21 mouse cellular contexts compared by ENCODE assay signal in genomic region chr9:92253585-92254321, GRCm38 (mm10). TPM values are rescaled to one million over a fixed set of nuclear protein-coding genes. Genes with fewer than 3 reads are reported as not detected.
"Had no signal": no experiment of that assay in that cellular context is flagged by ENCODE, and none has a peak within 500 bp of the region (broad histone marks: within the 10 kb centered on the region; RNA-seq: fewer than 3 reads in every experiment).

No protein-coding gene starts in this region.

- H3K4me3 ChIP-seq: limb, embryonic 13.5 days; midbrain, embryonic 10.5 days; neural tube, embryonic 13.5 days; stomach, embryonic 15.5 days had no signal

- H3K27me3 ChIP-seq: limb, embryonic 13.5 days; stomach, embryonic 15.5 days had no signal

- ATAC-seq: inflammation-experienced regulatory T-cells, adult 6 months; intestine, postnatal 0 days had no signal

- H3K36me3 ChIP-seq: limb, embryonic 13.5 days; midbrain, embryonic 10.5 days; neural tube, embryonic 13.5 days; stomach, embryonic 15.5 days had no signal

- DNase-seq: kidney, adult 8-10 months; kidney, postnatal 25 days; lung, adult 18-20 months; midbrain, embryonic 14.5 days; right cerebral cortex, postnatal 14 days; thymus, adult 2 months; thymus, postnatal 25 days had no signal

- H3K9ac ChIP-seq: limb, embryonic 13.5 days; neural tube, embryonic 13.5 days; stomach, embryonic 15.5 days had no signal

- H3K9me3 ChIP-seq: limb, embryonic 13.5 days; midbrain, embryonic 10.5 days; neural tube, embryonic 13.5 days; stomach, embryonic 15.5 days had no signal

- H3K27ac ChIP-seq: limb, embryonic 13.5 days; midbrain, embryonic 10.5 days; neural tube, embryonic 13.5 days; stomach, embryonic 15.5 days had no signal

- H3K4me2 ChIP-seq: limb, embryonic 13.5 days; neural tube, embryonic 13.5 days; stomach, embryonic 15.5 days had no signal

RNA-seq across cellular contexts. Expression of gene Plscr2, which starts 21.6 kb away (rescaled TPM):
- total RNA-seq: monocyte, adult 5-6 weeks had no signal
- polyA plus RNA-seq: inflammation-experienced regulatory T-cells, adult 6 months had no signal

RNA-seq across cellular contexts. Expression of gene 1700057G04Rik, which starts 55.4 kb away (rescaled TPM):
- total RNA-seq: layer of hippocampus, postnatal 25 days; left cerebral cortex, adult 8-10 months; left cerebral cortex, postnatal 25 days had no signal
- polyA plus RNA-seq: intestine, postnatal 0 days; kidney, embryonic 16.5 days; limb, embryonic 13.5 days; lung, embryonic 16.5 days; midbrain, embryonic 10.5 days; midbrain, embryonic 14.5 days; neural tube, embryonic 13.5 days; spleen, adult 2 months; stomach, embryonic 15.5 days; thymus, adult 2 months; urinary bladder, adult 2 months had no signal
